Mouse (Mus musculus) bone marrow macrophage, adult 2 months (primary cell): ENCODE data around the gene Ntm.

Experiments
- CTCF ChIP-seq: IDR thresholded peaks from 2 replicates; pipeline ENCODE4 v1.5.1; 2012; ENCODE audit warnings: low read depth, mild to moderate bottlenecking, low read length, moderate library complexity
- POLR2A ChIP-seq: IDR thresholded peaks from 2 replicates; pipeline ENCODE4 v1.6.1; 2012; ENCODE audit warnings: mild to moderate bottlenecking, low read depth, low read length, borderline replicate concordance

DNA sequence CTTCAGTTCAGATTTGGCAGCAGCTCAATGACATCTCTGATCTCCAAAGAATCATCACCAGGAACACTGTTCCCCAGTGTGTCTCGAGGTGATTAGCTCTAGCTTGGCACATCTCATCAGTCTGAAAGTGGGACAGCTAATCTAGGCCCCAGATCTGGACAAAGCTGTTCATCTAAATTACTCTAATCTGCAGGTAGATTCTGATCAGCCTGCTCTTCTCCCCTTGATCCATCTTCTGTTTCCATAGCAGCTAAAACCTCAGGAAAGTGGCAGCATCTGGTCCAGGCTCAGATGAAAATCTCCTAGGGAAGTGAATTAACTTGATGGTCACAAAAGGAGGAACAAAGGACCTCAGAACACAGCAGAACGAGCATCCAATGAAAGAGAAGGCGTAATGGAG is 856.2 kb downstream of the Ntm start:
- no peak for TF ChIP-seq CTCF
- TF ChIP-seq POLR2A: no peak
